Mouse (Mus musculus) liver, postnatal 0 days (tissue): ENCODE data around the gene Col23a1.

ENCODE experiments used
- CTCF ChIP-seq: sonication (generic); IDR thresholded peaks from 2 replicates; pipeline ENCODE4 v1.5.1; 2016; ENCODE audit warnings: antibody characterized with exemption, low read depth
- EP300 ChIP-seq: IDR thresholded peaks from 2 replicates; pipeline ENCODE4 v1.6.1; 2016; ENCODE audit warnings: antibody characterized with exemption, low read depth, mild to moderate bottlenecking

GRCm38 (mm10) chr11:51493421-51493820 lies 203.7 kb downstream of the Col23a1 start:
- TF ChIP-seq CTCF (no peak), EP300 (no peak)
